Mouse (Mus musculus): ENCODE data around the gene Frmd7. TPM values are rescaled to one million over a fixed set of nuclear protein-coding genes. Genes with fewer than 3 reads are reported as not detected.

Gene Frmd7
- polyA plus RNA-seq, 1 experiment = not detected

DNA sequence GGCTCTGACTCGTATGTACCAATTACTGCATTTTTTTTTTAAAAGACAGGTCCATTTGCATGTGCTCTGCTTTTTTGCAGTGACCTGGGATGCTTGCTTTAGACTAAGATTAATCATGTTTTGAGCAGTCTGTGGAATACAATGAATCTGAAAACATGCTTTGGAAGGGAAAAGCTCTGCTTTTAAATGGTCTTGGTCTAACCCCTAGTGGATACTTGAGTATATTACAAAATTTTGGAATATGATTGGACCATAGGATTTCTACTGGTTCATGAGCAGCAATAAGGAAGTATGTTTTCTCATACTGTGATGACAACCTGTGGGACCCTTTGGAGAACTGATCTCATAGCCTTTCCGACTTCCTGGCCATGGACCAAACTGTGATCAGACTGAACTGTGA is 54.5 kb downstream of the Frmd7 start:
- H3K4me3 ChIP-seq (ENCODE audit: insufficient read depth, low read length) = no peak overlapping the region
- no peaks in the 10 kb centered on the region for H3K4me1 ChIP-seq (ENCODE audit: control insufficient read depth, insufficient read depth, low read length)
- H3K27ac ChIP-seq (ENCODE audit: insufficient read depth, low read length) = no peak overlapping the region
- TF ChIP-seq CTCF (IDR thresholded peaks at IDR 0.05; ENCODE audit: borderline replicate concordance, insufficient read depth, low read length) = no peak
- no peak for TF ChIP-seq POLR2A (IDR thresholded peaks at IDR 0.05; ENCODE audit: low read depth, low read length)

DNA sequence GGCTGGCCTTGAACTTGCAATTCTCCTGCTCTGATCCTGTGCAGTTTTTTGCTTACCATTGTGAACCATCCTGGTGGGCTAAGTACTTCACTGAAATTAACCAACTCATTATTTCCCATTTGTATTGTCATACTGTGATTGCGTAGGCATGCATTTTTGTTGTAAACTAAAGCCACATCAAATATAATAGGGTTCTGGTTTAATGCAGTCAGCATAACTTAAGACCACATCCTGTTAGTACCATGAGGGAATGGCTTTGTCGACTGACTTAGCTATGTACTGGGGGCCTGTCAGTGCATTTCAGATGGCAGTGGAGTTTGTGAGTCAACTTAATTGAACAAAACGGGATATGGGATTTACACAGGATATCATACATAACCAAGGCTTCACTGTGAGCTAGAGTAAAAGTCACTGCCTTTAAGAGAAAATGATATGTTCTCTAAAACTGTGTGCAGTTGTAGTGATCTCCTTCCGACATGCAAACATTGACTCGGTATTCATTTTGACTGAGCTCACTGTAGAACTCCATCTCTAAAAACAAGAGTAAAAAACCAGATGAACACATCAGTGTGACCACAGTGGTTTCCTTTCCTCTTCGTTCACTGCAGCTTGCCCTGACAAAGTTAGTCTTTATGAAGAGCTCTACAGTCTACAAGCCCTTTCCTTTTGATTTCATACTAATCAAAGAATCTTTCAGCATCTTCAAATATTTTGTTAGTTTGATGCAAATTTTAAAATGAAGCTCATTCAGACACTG is 68.1 kb downstream of the Frmd7 start:
- TF ChIP-seq CTCF (IDR thresholded peaks at IDR 0.05; ENCODE audit: borderline replicate concordance, insufficient read depth, low read length) (no peak), POLR2A (IDR thresholded peaks at IDR 0.05; ENCODE audit: low read depth, low read length) (no peak)
- no peak overlapping the region for H3K4me3 ChIP-seq (ENCODE audit: insufficient read depth, low read length)
- H3K4me1 ChIP-seq (ENCODE audit: control insufficient read depth, insufficient read depth, low read length) = no peaks in the 10 kb centered on the region; the same call in 1 of the 2 replicates
- H3K27ac ChIP-seq (ENCODE audit: insufficient read depth, low read length) = no peak overlapping the region

DNA sequence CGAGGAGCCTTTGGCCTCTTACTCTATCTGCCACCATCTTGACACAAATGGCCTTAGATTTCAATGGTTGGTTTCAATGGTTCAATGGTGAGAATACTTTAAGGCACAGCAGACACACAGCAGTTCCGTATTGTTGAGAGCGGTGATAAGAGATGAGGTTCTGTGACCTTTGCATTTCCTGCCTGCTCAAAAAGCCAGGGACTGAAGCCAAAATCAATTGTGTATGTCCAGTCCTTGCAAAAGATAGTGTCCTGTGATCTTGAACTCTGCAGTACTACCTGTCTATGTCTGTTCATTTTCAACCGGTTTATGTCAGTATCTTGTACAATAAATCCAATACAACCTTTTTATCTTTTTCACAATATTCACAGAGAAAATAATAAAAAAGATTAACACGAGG is 77.8 kb downstream of the Frmd7 start:
- TF ChIP-seq CTCF (IDR thresholded peaks at IDR 0.05; ENCODE audit: borderline replicate concordance, insufficient read depth, low read length) = no peak
- no peak for TF ChIP-seq POLR2A (IDR thresholded peaks at IDR 0.05; ENCODE audit: low read depth, low read length)

DNA sequence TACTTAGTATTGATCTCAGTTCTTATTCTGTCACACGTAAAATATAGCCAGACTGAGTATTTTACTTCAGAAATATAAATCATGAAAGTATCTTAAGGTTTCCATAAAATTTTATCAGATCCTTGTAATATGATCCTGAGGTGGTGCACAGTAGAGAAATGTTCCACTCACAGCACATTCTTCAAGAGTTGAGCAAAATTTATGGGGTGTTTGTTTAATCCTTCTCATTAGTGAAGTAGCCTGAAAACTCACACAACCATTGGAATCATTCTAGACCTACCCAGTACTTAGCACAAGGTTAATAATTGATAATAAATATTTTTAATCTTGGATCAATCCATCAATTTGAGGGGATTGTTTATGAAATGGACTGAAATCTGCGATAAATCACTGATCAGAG is 78.7 kb downstream of the Frmd7 start:
- TF ChIP-seq CTCF (IDR thresholded peaks at IDR 0.05; ENCODE audit: borderline replicate concordance, insufficient read depth, low read length) (no peak), POLR2A (IDR thresholded peaks at IDR 0.05; ENCODE audit: low read depth, low read length) (no peak)
- no peak overlapping the region for H3K4me3 ChIP-seq (ENCODE audit: insufficient read depth, low read length)
- no peaks in the 10 kb centered on the region for H3K4me1 ChIP-seq (ENCODE audit: control insufficient read depth, insufficient read depth, low read length)
- no peak overlapping the region for H3K27ac ChIP-seq (ENCODE audit: insufficient read depth, low read length)

More for the DNA sequence above, 77.8 kb downstream of the Frmd7 start:
- Histone ChIP-seq H3K4me3 (ENCODE audit: insufficient read depth, low read length) (no peak overlapping the region), H3K4me1 (ENCODE audit: control insufficient read depth, insufficient read depth, low read length) (no peaks in the 10 kb centered on the region), H3K27ac (ENCODE audit: insufficient read depth, low read length) (no peak overlapping the region)

DNA sequence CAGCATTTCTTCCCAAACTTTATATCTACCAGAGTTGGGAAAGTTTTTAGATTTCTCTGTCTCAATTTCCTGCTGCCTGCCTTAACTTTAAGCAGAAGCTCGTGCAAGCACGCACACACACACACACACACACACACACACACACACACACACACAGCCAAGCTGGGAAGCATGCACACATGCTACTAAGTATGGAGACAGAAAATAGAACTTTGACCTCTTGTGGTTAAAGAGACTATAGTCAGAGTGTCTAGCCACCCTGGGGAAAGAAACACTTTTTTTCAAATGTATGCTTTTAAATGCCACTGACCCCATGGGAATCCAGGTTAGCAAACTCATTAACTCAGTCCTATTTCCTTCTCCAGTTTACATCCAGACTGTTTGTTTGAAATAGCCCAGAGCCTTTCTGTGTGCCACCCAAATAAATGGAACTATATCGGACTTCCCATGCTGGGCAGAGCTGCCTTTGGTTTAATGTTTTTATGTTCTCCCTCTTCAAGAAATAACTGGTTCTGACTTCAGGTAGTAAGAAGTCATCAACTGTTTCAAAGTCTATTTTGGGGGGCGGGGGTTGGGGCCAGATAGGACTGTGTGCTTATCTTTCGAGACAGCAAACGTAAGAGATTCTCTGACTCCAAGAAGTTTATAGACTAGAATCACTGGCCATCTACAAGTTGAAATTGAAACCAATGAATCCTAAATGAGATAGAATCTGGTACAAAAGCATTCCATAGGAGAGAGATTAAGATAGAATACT is 91.9 kb downstream of the Frmd7 start:
- Histone ChIP-seq H3K4me3 (ENCODE audit: insufficient read depth, low read length) (no peak overlapping the region), H3K27ac (ENCODE audit: insufficient read depth, low read length) (no peak overlapping the region), H3K4me1 (ENCODE audit: control insufficient read depth, insufficient read depth, low read length) (no peaks in the 10 kb centered on the region)
- TF ChIP-seq POLR2A (IDR thresholded peaks at IDR 0.05; ENCODE audit: low read depth, low read length) = no peak
- TF ChIP-seq CTCF (IDR thresholded peaks at IDR 0.05; ENCODE audit: borderline replicate concordance, insufficient read depth, low read length) = no peak

Other genes starting within 250 kb of the Frmd7 start
- 5.6 and 6.5 TPM in 2 replicates for gene Stk26, start 101.7 kb downstream of the Frmd7 start, polyA plus RNA-seq (2011; ENCODE audit: insufficient read length, low read depth, missing spikeins)
- 46.9 and 50.2 TPM in 2 replicates for gene Rap2c, start 75.3 kb upstream of the Frmd7 start, polyA plus RNA-seq (2011; ENCODE audit: insufficient read length, low read depth, missing spikeins)

Data from embryonic fibroblast, embryonic 13.5 days (primary cell).